In genomic region chr8:74860449-74860848, GRCm38 (mm10) we compare ENCODE assay signal across 20 mouse cellular contexts. TPM values are rescaled to one million over a fixed set of nuclear protein-coding genes. Genes with fewer than 3 reads are reported as not detected.
DNase-seq lines count a peak whose midpoint lies in the region; ATAC-seq and TF ChIP-seq lines count a peak whose summit lies in the region.
"Had no signal": no experiment of that assay in that cellular context is flagged by ENCODE, and none has a peak within 500 bp of the region (broad histone marks: within the 10 kb centered on the region; RNA-seq: fewer than 3 reads in every experiment).

No protein-coding gene starts in this region.

- no peak overlapping the region for H3K27ac ChIP-seq in gastrocnemius, adult 2 months
- H3K27ac ChIP-seq in hindbrain, embryonic 11.5 days (ENCODE audit: low read depth, low read length), result no peak overlapping the region
- H3K27ac ChIP-seq in midbrain, embryonic 16.5 days (ENCODE audit: low read length), result no peak overlapping the region
- H3K27ac ChIP-seq: layer of hippocampus, adult 2 months; limb, embryonic 12.5 days; liver, embryonic 14.5 days; stomach, embryonic 15.5 days had no signal

- H3K9me3 ChIP-seq in hindbrain, embryonic 11.5 days (ENCODE audit: control insufficient read depth, low read length), result no peaks in the 10 kb centered on the region
- H3K9me3 ChIP-seq in midbrain, embryonic 16.5 days (replicated peaks; ENCODE audit: control insufficient read depth, low read length, poor library complexity, severe bottlenecking), result no peaks in the 10 kb centered on the region
- H3K9me3 ChIP-seq: limb, embryonic 12.5 days; megakaryocyte, embryonic 14.5 days; stomach, embryonic 15.5 days had no signal

- H3K9ac ChIP-seq in hindbrain, embryonic 11.5 days (ENCODE audit: low read depth, low read length), result no peak overlapping the region
- H3K9ac ChIP-seq in midbrain, embryonic 16.5 days (ENCODE audit: low read depth, low read length), result no peak overlapping the region
- H3K9ac ChIP-seq: limb, embryonic 12.5 days; liver, embryonic 14.5 days; stomach, embryonic 15.5 days had no signal

- H3K4me1 ChIP-seq in hindbrain, embryonic 11.5 days (replicated peaks; ENCODE audit: control insufficient read depth, insufficient read depth, low read length), result no peaks in the 10 kb centered on the region
- no peaks in the 10 kb centered on the region for H3K4me1 ChIP-seq in midbrain, embryonic 16.5 days (ENCODE audit: control insufficient read depth, insufficient read depth, low read length)
- H3K4me1 ChIP-seq: limb, embryonic 12.5 days; megakaryocyte, embryonic 14.5 days; stomach, embryonic 15.5 days had no signal

- intact Hi-C loops in gastrocnemius, postnatal 14 days (cut with DNase I; ENCODE audit: low total_unique reads), result no loop called here
- intact Hi-C loops in gastrocnemius, adult 2 months (cut with DNase I), result no loop called here

- WGBS in hindbrain, embryonic 11.5 days, result 66% methylated on average over 6 of the region's 6 CpGs
- 51% methylated on average over 6 of the region's 6 CpGs for WGBS in midbrain, embryonic 16.5 days

- H3K4me2 ChIP-seq in hindbrain, embryonic 11.5 days (replicated peaks; ENCODE audit: low read depth, low read length), result no peak overlapping the region
- no peak overlapping the region for H3K4me2 ChIP-seq in midbrain, embryonic 16.5 days (ENCODE audit: low read length)
- H3K4me2 ChIP-seq: limb, embryonic 12.5 days; stomach, embryonic 15.5 days had no signal

- no peak for TF ChIP-seq CTCF in gastrocnemius, adult 2 months (IDR thresholded peaks at IDR 0.05)

- no peaks in the 10 kb centered on the region for H3K27me3 ChIP-seq in hindbrain, embryonic 11.5 days (ENCODE audit: control insufficient read depth, insufficient read depth, low read length)
- H3K27me3 ChIP-seq in midbrain, embryonic 16.5 days (ENCODE audit: control insufficient read depth, insufficient read depth, low read depth, low read length), result no peaks in the 10 kb centered on the region
- H3K27me3 ChIP-seq: limb, embryonic 12.5 days; megakaryocyte, embryonic 14.5 days; stomach, embryonic 15.5 days had no signal

- no peaks in the 10 kb centered on the region for H3K36me3 ChIP-seq in hindbrain, embryonic 11.5 days (ENCODE audit: control insufficient read depth, insufficient read depth, low read length)
- H3K36me3 ChIP-seq in midbrain, embryonic 16.5 days (ENCODE audit: control insufficient read depth, insufficient read depth, low read length), result no peaks in the 10 kb centered on the region
- H3K36me3 ChIP-seq: limb, embryonic 12.5 days; stomach, embryonic 15.5 days had no signal

- no peak overlapping the region for H3K4me3 ChIP-seq in gastrocnemius, adult 2 months
- no peak overlapping the region for H3K4me3 ChIP-seq in hindbrain, embryonic 11.5 days (ENCODE audit: low read depth, low read length)
- H3K4me3 ChIP-seq in midbrain, embryonic 16.5 days (ENCODE audit: low read depth, low read length), result no peak overlapping the region
- H3K4me3 ChIP-seq: layer of hippocampus, adult 2 months; limb, embryonic 12.5 days; megakaryocyte, embryonic 14.5 days; stomach, embryonic 15.5 days had no signal

- DNase-seq in gastrocnemius, postnatal 14 days, result peak; percentile 9
- no peak for DNase-seq in gastrocnemius, adult 2 months
- DNase-seq in kidney, postnatal 4 days, result peak; percentile 4 to 5
- DNase-seq in kidney, postnatal 25 days, result no peak
- DNase-seq in hindbrain, embryonic 11.5 days (ENCODE audit: low spot score), result peak; percentile 21
- DNase-seq in urinary bladder, postnatal 25 days (ENCODE audit: low spot score), result no peak
- no peak for DNase-seq in lung, postnatal 36 days
- DNase-seq: right cerebral cortex, adult 18-20 months; spleen, adult 18-20 months had no signal

- ATAC-seq in hindbrain, embryonic 11.5 days (ENCODE audit: low FRiP score), result peak; percentile 62
- ATAC-seq in midbrain, embryonic 16.5 days, result peak; percentile 62; the same call in 1 of the 2 replicates
- ATAC-seq: intestine, postnatal 0 days; lung, postnatal 0 days had no signal

RNA-seq across cellular contexts. Expression of gene Isx, which starts 12.5 kb away (rescaled TPM):
- not detected for total RNA-seq in gastrocnemius, postnatal 14 days (2021)
- not detected for total RNA-seq in gastrocnemius, adult 2 months (2021)
- not detected in 2 replicates for polyA plus RNA-seq in hindbrain, embryonic 11.5 days (2014; fragmentation: Nextera tagmentation; extraction: Ambion mirVana)
- not detected in 2 replicates for polyA plus RNA-seq in midbrain, embryonic 16.5 days (2015; fragmentation: Nextera tagmentation; extraction: Ambion mirVana)
- total RNA-seq: heart, adult 18-20 months; layer of hippocampus, adult 2 months; neutrophil, adult 5-6 weeks had no signal
- polyA plus RNA-seq: C2C12; limb, embryonic 12.5 days; liver, embryonic 14.5 days; lung, postnatal 0 days had no signal

Comparison
In these comparisons a context has a peak if more than half of its experiments do, and no peak if none do; other contexts are left out.
1. DNase-seq: peak in gastrocnemius, postnatal 14 days (single experiment), kidney, postnatal 4 days (2 of 2) and hindbrain, embryonic 11.5 days (single experiment); none in gastrocnemius, adult 2 months (single experiment), kidney, postnatal 25 days (0 of 2), urinary bladder, postnatal 25 days (single experiment) and lung, postnatal 36 days (single experiment).